Mouse (Mus musculus): ENCODE measurements around the gene Gm44511.

DNA sequence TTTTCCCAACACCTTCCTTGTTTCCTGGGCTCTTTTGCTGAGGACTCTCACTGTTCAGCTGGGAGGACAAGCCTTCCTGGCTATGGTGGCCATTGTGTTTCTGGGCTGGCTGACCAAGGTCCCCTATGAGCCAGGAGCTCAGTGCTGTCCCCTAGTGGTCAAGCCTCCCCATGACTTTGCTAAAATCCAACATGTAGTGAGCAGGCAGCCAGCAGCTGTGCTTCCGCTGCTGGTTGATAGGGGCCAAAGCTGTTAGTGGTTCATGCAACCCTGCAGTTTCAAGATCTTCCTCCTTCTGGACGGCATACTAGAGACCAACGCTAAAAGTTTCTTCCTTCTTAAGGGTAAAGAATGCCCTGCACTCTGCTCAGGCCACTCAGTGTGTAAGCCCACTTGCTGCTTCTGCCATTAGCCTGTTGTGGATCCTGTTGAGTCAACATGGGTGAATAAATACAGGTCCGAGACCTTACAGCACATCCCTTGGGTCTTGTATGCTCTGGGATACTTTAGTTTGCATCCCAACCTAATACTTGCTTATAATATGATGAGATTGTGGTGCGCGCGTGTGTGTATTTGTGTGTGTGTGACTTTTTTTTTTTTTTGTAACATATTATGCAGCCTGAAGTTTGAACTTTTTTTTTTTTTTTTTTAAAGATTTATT lies 19.3 kb upstream of the Gm44511 start:
- peak; percentile 99 for TF ChIP-seq CTCF (conservative IDR thresholded peaks at IDR 0.05; ENCODE audit: insufficient read depth, insufficient read length, low read depth, low read length)
- no peak for TF ChIP-seq POLR2A (IDR thresholded peaks at IDR 0.05; ENCODE audit: low read depth, low read length)
